Mouse (Mus musculus) adipocyte (in vitro differentiated cells): Measurements from ENCODE around the gene Ccnk.
A peak's percentile ranks its signal among the peaks of the same experiment; 100 is the strongest.

ENCODE experiments used
- DNase-seq: peaks from one replicate; pipeline ENCODE4 v3.0.0-alpha.2; 2016; ENCODE audit warnings: low spot score

The Ccnk gene

GRCm38 (mm10) chr12:108179321-108180266 lies at the start of gene Ccnk:
Gene Ccnk (plus strand): TSS chr12:108179579.
- DNase-seq = peak; percentile 100

GRCm38 (mm10) chr12:108132450-108133070 lies 46.8 kb upstream of the Ccnk start:
- DNase-seq = no peak

GRCm38 (mm10) chr12:108133181-108133580 lies 46.2 kb upstream of the Ccnk start:
- DNase-seq = no peak

GRCm38 (mm10) chr12:108135610-108136208 lies 43.7 kb upstream of the Ccnk start:
- DNase-seq = peak; percentile 64

- no peak for DNase-seq
These were observed 35.5 kb upstream of the Ccnk start for GRCm38 (mm10) chr12:108143624-108144498.

- no peak for DNase-seq
These were observed 34.2 kb upstream of the Ccnk start for GRCm38 (mm10) chr12:108145198-108145597.

GRCm38 (mm10) chr12:108149764-108150163 lies 29.6 kb upstream of the Ccnk start:
- DNase-seq = no peak

- no peak for DNase-seq
These were observed 26.6 kb upstream of the Ccnk start for GRCm38 (mm10) chr12:108152743-108153142.

GRCm38 (mm10) chr12:108159863-108160262 lies 19.5 kb upstream of the Ccnk start:
- DNase-seq = no peak

- DNase-seq = no peak
These were observed 17.3 kb upstream of the Ccnk start for GRCm38 (mm10) chr12:108162036-108162435.

GRCm38 (mm10) chr12:108163706-108164105 lies 15.7 kb upstream of the Ccnk start:
- no peak for DNase-seq

GRCm38 (mm10) chr12:108168909-108169308 lies 10.5 kb upstream of the Ccnk start:
- DNase-seq = no peak

- no peak for DNase-seq
These were observed 8.9 kb upstream of the Ccnk start for GRCm38 (mm10) chr12:108170467-108170866.

- DNase-seq = no peak
These were observed 8.0 kb upstream of the Ccnk start for GRCm38 (mm10) chr12:108171336-108171735.

- DNase-seq = no peak
These were observed 6.7 kb upstream of the Ccnk start for GRCm38 (mm10) chr12:108172639-108173038.

- no peak for DNase-seq
These were observed 4.5 kb upstream of the Ccnk start for GRCm38 (mm10) chr12:108174606-108175505.

- no peak for DNase-seq
These were observed 3.0 kb upstream of the Ccnk start for GRCm38 (mm10) chr12:108176366-108176765.

- DNase-seq = peak; percentile 37
These were observed 791 bp upstream of the Ccnk start for GRCm38 (mm10) chr12:108178331-108179245.

- no peak for DNase-seq
These were observed 296 bp upstream of the Ccnk start, which contains the start of gene Setd3 for GRCm38 (mm10) chr12:108179246-108179320. Gene Setd3 (minus strand): TSS chr12:108179314.

GRCm38 (mm10) chr12:108181716-108182115 lies 2.3 kb downstream of the Ccnk start:
- DNase-seq = no peak
